Mouse (Mus musculus) adrenal gland, postnatal 4 days (tissue): ENCODE measurements around the gene Gm10842. TPM values are rescaled to one million over a fixed set of nuclear protein-coding genes. Genes with fewer than 3 reads are reported as not detected.
A peak's percentile ranks its signal among the peaks of the same experiment; 100 is the strongest.

ENCODE experiments used
- DNase-seq, 2 experiments: peaks; one replicate each; pipeline ENCODE4 v3.0.0; 2021 to 2022; ENCODE audit warnings: low spot score in 2 of 2, mixed read lengths in 2 of 2
- total RNA-seq, 2 experiments: library from RNA; stranded (reverse); gene quantifications; 2 replicates each; pipeline ENCODE4 v1.2.3; 2021

The Gm10842 gene
- total RNA-seq, 2 experiments from 2014 or later = not detected

DNA sequence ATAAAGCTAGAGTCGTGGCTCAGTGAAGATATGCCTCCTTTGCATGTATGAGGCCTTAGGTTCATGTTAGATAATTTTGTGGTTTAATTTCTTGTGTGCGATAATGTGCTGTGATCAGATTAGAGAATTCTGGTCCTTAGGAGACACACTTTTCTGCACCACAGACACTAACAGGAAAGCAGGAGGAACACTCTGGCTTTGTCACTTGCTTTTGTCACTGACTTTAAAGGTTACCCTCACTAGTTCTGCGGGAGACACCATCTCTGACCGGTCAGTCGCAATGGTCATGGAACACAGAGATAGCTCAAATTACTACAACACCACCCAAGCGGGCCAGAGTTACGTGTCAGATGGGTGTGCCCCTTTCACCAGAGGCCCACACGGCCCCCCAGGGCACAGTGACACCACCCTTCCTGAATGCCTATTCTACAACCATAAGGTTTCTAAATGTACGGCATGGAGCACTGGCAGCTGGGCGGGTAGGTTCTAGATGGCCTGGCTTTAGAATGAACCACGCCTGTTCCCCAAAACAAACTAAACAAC, 5.7 kb downstream of the Gm10842 start:
- DNase-seq = no peak

DNA sequence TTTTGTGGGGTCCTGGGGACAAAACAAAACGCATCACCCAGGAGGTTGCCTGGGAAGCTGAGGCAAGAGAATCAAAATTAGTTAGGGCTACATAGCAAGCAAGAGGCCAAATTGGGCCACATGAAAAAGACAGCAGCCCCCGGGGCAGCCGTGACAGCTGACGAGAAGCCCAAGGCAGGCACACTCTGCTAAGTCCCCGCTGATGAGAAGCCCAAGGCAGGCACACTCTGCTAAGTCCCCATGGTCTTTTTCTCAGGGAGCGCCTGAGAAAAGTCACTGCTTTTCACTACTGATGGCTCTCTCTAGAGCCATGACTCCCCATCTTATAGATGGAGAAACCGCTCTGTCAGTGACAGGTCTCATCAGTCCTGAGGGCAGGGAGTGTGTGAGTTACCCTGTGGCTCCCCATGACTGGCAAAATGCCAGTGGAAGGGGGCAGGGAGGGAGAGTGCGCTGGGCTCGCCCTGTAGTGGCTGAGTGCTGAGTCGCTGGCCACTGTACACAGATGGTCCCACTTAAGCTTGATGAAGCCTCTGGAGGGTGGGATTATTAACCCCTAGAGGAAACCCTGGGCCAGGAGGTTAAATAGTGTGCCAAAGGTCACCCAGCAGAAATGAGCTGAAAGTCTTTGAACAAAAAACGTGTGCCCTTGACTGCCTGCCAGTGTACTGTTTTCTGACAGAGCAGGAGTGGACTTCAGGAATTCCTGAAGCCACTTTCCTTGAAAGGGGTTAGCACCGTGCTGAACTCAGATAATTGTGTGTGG, 6.6 kb downstream of the Gm10842 start:
- peak; percentile 32 to 56 for DNase-seq

DNA sequence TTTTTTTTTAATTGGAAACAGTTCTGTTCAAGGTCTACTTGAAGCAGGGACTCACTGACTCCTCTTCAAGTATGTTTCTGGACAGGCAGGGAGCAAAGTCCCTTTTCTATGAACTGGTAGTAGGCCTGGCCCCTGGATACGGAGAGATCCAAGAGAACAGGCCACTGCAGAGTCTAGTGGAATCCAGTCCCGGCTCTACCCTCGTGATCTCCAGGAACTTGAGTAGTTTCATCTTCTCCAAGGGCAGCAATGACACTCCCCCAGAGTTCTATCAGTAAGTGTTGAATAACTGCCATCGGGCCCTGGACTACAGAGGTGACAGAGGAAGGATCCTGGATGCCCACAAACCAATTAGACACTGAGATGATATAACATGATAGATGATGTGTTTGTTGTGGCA, 9.2 kb downstream of the Gm10842 start:
- DNase-seq = no peak

DNA sequence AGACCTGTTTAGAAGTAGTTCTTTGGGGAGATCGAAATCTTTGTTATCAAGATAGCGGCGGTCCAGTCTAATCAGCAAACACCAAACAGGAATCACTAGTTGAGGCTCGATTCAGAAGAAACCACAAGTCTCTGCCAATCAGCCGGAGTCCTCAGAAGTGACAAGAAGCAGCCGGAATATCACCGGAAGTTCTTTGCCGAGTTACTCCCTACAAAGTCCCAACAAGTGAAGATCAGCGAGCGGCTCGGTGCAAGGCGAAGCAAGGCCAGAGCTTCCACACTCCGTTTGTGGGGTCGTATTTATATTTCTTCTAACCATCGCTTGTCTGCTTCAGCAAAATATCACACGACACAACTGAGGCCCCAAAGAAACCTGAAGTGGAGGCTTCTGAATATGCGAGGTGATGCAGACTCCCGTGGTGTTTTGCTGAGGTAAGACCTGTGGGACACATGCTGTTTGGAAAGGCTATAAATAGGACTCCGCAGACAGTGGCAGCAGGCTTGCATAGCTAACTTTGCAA, 10.1 kb downstream of the Gm10842 start:
- DNase-seq = no peak

DNA sequence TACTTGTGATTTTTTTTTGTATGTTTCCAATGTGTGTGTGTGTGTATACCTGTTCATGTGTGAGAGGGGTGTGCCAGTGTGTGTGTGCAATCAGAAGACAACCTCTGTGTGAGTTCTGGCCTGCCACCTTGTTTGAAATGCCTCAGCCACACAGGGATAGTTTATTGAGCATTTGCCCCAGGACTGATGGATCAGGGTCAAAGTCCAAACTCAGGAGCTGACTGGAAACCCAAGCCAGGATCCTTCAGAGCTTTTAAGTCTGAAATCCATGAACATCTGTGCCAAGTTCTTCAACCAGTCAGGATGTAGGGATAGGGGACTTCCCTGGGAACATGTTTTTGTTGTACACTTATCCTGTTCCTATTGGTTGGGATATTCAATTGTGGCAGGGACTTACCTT, 11.4 kb downstream of the Gm10842 start:
- DNase-seq = no peak

DNA sequence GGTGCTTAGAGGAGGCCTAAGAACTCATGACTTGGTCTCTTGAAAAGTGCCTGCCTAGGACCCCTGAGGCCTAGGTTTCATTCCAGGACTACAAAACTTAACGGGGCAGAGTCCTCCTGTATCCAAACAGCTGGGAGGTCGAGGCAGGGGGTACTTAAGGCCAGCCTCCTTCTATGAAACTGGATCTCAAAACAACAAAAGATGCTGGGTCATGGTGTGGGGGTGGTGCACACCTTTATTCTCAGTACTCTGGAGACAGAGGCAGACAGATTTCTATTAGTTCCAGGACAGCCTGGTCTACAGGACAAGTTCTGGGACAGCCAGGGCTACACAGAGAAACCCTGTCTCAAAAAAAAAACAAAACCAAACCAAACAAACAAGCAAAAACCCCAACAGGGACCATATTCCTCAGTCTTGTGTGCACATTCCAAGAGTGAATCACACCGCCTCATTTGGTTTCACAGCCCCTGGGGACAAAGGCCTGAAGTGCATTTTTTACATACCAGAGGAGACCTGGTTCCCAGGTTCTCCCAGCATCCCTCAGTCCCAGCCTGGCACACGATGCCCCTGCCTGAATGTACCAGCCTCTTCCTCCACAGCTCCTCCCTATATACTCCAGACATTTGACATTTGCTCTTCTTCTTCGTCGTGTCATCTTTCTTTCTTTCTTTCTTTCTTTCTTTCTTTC, 13.1 kb downstream of the Gm10842 start:
- DNase-seq = no peak

DNA sequence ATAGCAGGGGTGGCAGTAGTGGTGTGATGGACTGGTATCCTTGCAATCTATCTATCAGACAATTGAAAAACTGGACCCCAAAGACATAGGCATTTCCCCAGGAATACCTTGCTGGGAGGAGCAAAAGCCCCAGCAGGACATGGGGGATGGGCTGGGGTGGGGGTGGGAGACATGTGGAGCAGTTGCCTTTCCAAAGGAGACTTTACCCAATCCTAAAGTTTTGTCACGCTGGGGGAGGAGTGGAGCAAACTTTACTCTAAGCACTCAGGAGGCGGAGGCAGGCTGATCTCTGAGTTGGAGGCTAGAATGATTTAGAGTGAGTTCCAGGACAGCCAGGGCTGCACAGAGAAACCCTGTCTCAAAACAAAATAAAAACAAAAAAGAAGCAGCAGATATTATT, 14.7 kb downstream of the Gm10842 start:
- no peak for DNase-seq

DNA sequence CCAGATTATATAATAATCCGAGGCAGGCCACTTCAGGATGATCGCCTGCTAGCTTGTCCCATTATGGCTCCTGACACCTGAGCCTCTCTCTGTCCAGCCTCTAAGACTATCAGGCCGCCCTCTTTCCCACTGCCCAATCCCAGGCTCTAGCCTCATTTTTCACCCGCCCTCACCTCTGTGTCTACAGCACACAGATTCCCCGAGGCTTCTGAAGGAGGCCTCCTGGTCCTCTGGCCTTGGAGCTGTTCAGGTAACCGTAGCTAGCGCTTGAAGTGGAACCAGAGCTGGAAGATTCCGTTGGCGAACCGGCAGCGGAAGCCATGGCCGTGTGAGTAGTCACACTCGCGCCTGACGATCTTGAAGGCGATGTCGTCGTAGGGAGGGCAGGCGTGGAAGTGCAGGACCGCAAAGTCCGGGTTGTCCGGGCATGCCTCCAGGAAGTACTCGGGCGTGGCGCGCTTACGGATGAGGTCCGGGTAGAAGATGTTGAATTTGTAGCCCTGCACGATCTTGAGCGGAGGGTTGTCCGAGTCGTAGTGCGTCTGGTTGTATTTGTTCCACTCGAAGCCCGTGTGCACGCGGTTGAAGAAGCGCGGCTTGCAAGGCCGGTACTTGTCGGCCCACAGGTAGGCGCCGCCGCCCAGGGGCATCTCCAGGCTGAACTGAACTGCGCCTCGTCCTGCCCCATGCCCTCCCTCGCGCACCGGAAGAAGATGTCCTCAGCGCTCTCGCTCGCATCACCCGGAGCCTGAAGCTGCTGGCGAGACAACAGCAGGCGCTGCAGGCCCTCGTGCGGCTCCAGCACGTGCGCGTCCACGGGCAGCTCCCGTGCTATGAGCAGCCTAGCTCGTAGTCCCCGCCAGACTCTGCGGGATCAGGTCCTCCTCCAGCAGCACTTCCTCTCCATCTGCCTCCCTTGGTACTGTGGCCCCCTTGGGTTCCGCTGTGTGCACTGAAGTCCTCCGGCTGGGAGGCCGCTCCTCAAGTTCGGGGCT, 18.1 kb downstream of the Gm10842 start:
- no peak for DNase-seq

DNA sequence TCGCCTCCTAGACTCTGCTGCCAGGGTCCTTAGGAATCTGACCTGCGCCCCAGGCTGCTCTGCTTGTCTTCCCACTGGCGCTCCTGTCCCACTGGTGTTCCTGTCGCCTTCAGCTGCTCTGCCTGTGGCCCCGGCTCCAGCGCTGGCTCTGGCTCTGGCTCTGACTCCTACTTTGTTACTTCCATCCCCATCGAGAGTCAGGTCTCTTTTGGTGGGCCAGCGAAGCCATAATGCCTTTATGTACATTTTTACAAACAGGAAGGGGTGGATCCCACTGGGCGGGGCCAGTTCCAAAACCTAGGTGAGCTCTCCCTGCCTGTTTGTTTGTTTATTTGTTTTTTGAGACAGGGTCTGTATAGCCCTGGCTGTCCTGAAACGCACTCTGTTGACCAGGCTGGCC, 20.1 kb downstream of the Gm10842 start:
- DNase-seq = no peak

DNA sequence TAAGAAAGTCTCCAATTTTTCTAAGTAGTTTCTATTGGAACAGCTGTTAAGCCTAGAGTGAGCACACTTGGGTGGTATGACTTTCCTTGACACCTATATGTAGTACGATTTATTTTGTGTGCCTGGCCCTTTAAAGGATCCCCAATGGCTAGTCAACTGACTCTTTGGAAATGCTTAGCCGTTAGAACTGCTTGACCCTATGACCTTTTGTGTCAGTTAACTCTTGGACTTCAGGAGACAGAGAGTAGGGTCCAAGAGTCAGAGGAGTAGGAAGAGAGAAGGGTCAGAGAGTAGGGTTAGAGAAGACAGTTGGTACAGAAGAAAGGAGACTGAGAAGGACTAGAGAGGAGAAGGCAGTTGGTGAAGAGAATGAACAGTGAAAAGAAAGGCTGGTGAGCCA, 31.8 kb downstream of the Gm10842 start, which contains the start of gene Tlk2:
Gene Tlk2, plus strand, starts transcription at position 292 of the 400 bp plus-strand sequence.
- DNase-seq = no peak

DNA sequence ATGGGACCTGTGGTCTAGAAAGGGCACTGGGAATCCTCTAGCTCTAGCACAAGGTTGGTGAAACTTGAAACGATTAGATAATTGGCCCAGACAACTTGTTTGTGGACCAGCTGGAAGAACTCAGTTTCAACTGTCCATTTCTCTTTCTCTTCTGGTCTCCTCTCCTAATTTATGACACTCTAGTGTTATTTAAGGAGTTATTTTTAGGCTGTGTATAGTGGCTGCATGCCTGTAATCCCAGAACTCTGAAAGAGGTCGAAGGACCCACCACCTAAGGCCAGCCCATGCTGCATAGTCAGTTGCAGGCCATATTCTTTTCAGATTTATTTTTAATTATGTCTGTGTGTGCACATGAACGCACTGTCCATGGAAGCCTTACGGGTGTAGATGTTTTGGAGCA, 32.8 kb downstream of the Gm10842 start:
- DNase-seq = no peak

DNA sequence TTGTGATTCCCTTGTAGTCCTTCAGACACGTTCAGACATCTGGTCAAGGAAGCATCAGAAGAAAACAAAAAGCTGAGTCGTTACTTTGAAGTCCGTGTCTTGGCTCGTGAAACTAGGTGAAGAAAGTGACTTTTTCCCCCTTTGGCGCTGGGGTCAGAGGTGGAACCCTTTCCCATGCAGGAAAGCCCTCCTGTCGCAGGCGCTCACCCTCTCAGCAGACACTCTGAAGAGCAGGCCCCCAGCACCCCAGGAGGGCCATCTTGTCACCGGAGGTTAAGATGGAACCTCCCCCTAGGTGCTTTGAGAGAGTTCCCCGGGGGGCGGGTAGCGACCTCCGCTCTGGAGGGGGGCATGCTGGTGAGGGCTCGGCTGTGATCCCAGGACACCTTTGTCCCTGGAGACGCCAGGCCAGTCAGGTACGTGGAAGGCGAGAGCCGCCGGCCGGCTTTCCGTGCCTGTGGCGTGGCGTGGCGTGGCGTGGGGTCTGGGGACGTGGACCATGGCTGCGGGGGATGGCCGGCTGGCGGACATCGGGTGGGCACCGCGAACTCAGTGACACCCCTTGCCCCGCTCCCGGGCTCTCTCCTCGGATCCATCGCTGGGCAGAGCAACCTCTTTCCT, 33.9 kb downstream of the Gm10842 start:
- DNase-seq = peak; percentile 13 to 19

DNA sequence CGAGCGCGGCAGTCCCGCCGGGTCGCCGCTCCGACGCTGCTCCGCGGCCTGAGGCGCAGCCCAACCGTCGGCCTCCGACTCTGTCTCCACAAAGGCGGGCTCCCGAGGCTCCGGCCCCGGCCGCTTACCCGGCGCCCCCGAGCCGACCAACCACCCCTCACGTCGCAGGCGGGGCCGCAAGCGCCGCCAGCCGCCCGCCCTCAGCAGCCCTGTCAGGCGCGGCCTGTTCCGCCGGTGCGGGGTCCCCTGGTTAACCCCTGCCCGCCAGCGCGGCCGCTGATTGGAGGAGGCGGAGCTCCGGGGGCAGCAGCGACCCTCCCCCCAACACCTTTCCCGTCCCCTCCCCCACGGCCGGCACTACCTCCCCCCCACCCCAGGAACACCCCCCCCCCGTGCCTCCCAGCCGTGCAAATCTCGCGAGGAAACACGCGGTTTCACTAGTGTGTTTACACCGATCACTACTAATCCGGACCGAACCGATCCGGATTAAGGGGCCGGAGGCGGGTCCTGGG, 34.5 kb downstream of the Gm10842 start:
- peak; percentile 83 to 92 for DNase-seq

DNA sequence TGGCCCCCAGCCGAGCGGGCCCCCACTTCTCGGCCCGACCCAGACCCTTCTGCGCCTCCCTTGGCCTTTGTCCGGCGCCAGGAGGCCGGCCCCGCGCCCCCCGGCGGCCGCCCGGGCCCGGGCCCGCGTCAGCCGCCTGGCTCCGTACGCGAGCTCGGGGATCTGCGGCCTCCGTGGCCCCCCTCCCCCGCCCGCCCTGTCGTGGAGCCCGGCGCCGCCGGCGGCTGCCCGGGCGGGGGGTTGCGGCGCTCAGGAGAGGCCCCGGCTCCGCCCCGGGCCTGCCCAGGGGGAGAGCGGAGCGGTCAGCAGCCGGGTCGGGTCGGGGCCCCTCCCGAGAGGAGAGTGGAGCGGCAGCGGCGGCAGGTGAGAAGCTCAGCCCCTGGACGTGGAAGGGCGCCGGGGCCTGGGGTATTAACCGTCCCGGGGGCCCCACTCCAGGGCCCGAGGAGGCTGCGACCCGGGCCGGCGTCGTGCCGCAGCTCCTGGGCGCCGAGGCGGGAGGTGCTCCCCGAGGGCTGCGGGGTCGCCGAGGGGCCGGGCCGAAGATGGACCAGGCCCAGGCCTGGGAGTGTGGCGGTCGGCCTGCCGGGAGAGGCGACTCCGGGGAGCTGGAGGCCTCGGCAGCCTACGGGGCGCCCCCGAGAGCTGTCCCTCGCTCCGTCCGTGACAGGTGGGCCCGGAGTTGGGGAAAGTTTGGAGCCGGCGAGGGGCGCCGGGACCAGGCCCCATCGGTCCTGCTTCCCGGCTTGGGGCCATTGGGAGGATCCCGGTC, 35.2 kb downstream of the Gm10842 start:
- peak; percentile 11 to 36 for DNase-seq

DNA sequence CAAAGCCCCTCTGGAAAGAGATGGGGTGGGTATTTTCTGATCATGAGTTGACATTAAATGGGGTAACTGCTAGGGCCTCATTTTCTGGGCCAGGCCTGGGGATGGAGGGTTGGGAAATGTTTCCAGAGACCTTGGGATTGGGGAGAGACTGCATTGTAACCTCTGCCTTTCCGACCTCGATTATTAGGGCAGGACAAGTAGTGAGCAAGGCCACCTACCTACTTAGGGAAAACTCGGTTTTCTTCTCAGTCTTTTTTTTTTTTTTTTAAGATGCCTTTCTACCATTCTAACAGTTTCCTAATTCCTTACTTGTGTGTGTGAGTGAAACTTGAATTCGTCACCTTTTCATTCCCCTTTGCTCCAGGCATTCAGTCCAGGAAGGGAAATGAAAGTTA, 35.8 kb downstream of the Gm10842 start:
- DNase-seq = no peak

DNA sequence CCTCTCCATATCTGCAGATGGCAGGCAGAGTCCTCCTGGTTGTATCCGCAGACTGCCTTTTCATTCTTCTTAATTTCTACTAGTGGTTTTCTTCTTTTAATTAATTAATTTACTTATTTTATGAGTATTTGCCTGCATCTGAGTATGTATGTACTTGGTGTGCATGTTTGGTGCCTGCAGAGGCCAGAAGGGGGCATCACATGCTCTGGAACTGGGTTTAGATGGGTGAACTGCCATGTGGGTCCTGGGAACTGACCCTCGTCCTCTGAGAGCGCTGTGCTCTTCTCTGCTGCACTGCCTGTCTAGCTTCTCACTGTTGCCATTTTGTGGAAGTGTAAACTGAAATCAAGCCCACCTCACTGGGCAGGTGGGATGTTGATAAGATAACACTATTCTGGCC, 38.0 kb downstream of the Gm10842 start:
- no peak for DNase-seq

DNA sequence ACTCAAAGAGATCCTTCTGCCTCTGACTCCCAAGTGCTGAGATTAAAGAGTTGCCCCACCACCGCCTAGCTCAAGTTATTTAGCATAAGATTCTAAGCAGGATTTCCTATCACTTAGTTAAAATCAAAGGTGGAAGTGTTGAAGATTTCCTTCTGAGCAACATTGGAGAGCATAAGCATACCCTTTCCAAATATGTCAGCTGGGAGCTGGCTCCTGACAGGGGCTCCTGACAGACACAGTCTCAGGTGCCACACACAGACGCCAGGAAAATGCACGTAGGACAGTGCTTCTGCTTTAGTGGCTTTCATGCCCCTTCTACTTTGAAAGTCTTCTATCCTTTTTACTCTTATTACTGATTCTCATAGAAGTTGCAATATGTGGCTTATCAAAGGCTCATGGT, 45.5 kb downstream of the Gm10842 start:
- DNase-seq = no peak
